Mouse (Mus musculus) forebrain, embryonic 11.5 days (tissue): ENCODE data around the gene Srrm4. TPM values are rescaled to one million over a fixed set of nuclear protein-coding genes. Genes with fewer than 3 reads are reported as not detected.

Source experiments
- ATAC-seq: fragments of 200-750 bp; cut with Nextera tagmentation; replicated peaks from 2 replicates; pipeline ENCODE4 v1.8.0; 2017; ENCODE audit warnings: moderate TSS enrichment; ENCODE audit not compliant: low FRiP score
- DNase-seq: peaks from one replicate; pipeline ENCODE4 v3.0.0-alpha.2; 2017; ENCODE audit warnings: low spot score
- H3K27ac ChIP-seq: fragments of 300-500 bp; sonication (generic); 2 replicates; pipeline ENCODE4 v1.5.1; 2014; ENCODE audit warnings: low read depth, low read length
- H3K27me3 ChIP-seq: fragments of 300-500 bp; sonication (generic); 2 replicates; pipeline ENCODE4 v1.6.1; 2014; ENCODE audit warnings: mild to moderate bottlenecking, low read length, mixed read lengths; ENCODE audit not compliant: control insufficient read depth, insufficient read depth
- H3K36me3 ChIP-seq: fragments of 300-500 bp; sonication (generic); 2 replicates; pipeline ENCODE4 v1.6.1; 2014; ENCODE audit warnings: mild to moderate bottlenecking, low read length, moderate library complexity, mixed read lengths; ENCODE audit not compliant: control insufficient read depth, insufficient read depth
- H3K4me1 ChIP-seq: fragments of 300-500 bp; sonication (generic); replicated peaks from 2 replicates; pipeline ENCODE4 v1.6.1; 2014; ENCODE audit warnings: low read length, mixed read lengths; ENCODE audit not compliant: control insufficient read depth, insufficient read depth
- H3K4me2 ChIP-seq: fragments of 300-500 bp; sonication (generic); 2 replicates; pipeline ENCODE4 v1.6.1; 2014; ENCODE audit warnings: low read depth, mild to moderate bottlenecking, low read length, moderate library complexity, mixed read lengths; ENCODE audit not compliant: severe bottlenecking
- H3K4me3 ChIP-seq: fragments of 300-500 bp; sonication (generic); 2 replicates; pipeline ENCODE4 v1.5.1; 2014; ENCODE audit warnings: low read depth, low read length
- H3K9ac ChIP-seq: fragments of 300-500 bp; sonication (generic); 2 replicates; pipeline ENCODE4 v1.6.1; 2014; ENCODE audit warnings: low read length
- H3K9me3 ChIP-seq: fragments of 300-500 bp; sonication (generic); 2 replicates; pipeline ENCODE4 v1.6.1; 2016; ENCODE audit warnings: low read length, mixed read lengths; ENCODE audit not compliant: control insufficient read depth
- WGBS: fragments of 180-500 bp; shearing (Covaris S2); extraction: QIAGEN DNeasy Blood & Tissue Kit; methylation state at CpG from one replicate; pipeline ENCODE4 v1.1.7; 2014; 5-methylcytosine and 5-hydroxymethylcytosine counted together
- polyA plus RNA-seq: library from polyadenylated mRNA; unstranded; fragments of >200 nt; fragmentation: Nextera tagmentation; extraction: Ambion mirVana; gene quantifications from 2 replicates; pipeline ENCODE4 v1.2.1, GENCODE M21; 2014

The Srrm4 gene
- polyA plus RNA-seq, 1 experiment from 2014 or later: 19.5 TPM

- no peak for DNase-seq
- WGBS: 69% methylated on average over 7 of the region's 7 CpGs
These were observed 49.3 kb downstream of the Srrm4 start for GRCm38 (mm10) chr5:116542317-116542716.

GRCm38 (mm10) chr5:116541128-116541527 is 50.5 kb downstream of the Srrm4 start:
- Histone ChIP-seq H3K4me1 (no peaks in the 10 kb centered on the region), H3K4me2 (no peak overlapping the region), H3K36me3 (no peaks in the 10 kb centered on the region), H3K4me3 (no peak overlapping the region), H3K27me3 (no peaks in the 10 kb centered on the region), H3K9me3 (no peaks in the 10 kb centered on the region), H3K9ac (no peak overlapping the region), H3K27ac (no peak overlapping the region)
- ATAC-seq (no peak), DNase-seq (no peak)
- 91% methylated on average over 3 of the region's 3 CpGs for WGBS

More at GRCm38 (mm10) chr5:116542317-116542716, 49.3 kb downstream of the Srrm4 start:
- Histone ChIP-seq H3K4me2 (no peak overlapping the region), H3K27me3 (no peaks in the 10 kb centered on the region), H3K36me3 (peaks cover 3% of the 10 kb centered on the region; the same call in 1 of the 2 replicates), H3K4me3 (no peak overlapping the region), H3K4me1 (no peaks in the 10 kb centered on the region), H3K9me3 (no peaks in the 10 kb centered on the region), H3K27ac (no peak overlapping the region), H3K9ac (no peak overlapping the region)
- no peak for ATAC-seq

- H3K27me3 ChIP-seq: no peaks in the 10 kb centered on the region
- 71% methylated on average over 3 of the region's 3 CpGs for WGBS
- no peaks in the 10 kb centered on the region for H3K4me1 ChIP-seq
- H3K4me2 ChIP-seq: no peak overlapping the region
- DNase-seq (no peak), ATAC-seq (no peak)
- no peaks in the 10 kb centered on the region for H3K9me3 ChIP-seq
- no peaks in the 10 kb centered on the region for H3K36me3 ChIP-seq
- H3K4me3 ChIP-seq: no peak overlapping the region
- H3K27ac ChIP-seq: no peak overlapping the region
- no peak overlapping the region for H3K9ac ChIP-seq
These were observed 52.3 kb downstream of the Srrm4 start for GRCm38 (mm10) chr5:116539360-116539759.

- no peaks in the 10 kb centered on the region for H3K4me1 ChIP-seq
- ATAC-seq (no peak), DNase-seq (peak; percentile 68)
- no peak overlapping the region for H3K4me2 ChIP-seq
- H3K4me3 ChIP-seq: no peak overlapping the region
- no peaks in the 10 kb centered on the region for H3K36me3 ChIP-seq
- H3K27ac ChIP-seq: no peak overlapping the region
- H3K27me3 ChIP-seq: no peaks in the 10 kb centered on the region
- WGBS: 53% methylated on average over 3 of the region's 3 CpGs
- no peaks in the 10 kb centered on the region for H3K9me3 ChIP-seq
- no peak overlapping the region for H3K9ac ChIP-seq
These were observed 53.1 kb downstream of the Srrm4 start for GRCm38 (mm10) chr5:116538491-116538890.

- Histone ChIP-seq H3K4me2 (no peak overlapping the region), H3K9ac (no peak overlapping the region), H3K27ac (no peak overlapping the region), H3K4me1 (peaks cover 6% of the 10 kb centered on the region; the same call in 1 of the 2 replicates), H3K9me3 (no peaks in the 10 kb centered on the region), H3K27me3 (no peaks in the 10 kb centered on the region), H3K4me3 (no peak overlapping the region), H3K36me3 (no peaks in the 10 kb centered on the region)
- WGBS: 45% methylated on average over 4 of the region's 4 CpGs
- ATAC-seq (no peak), DNase-seq (no peak)
These were observed 65.3 kb downstream of the Srrm4 start for GRCm38 (mm10) chr5:116526324-116526723.

- WGBS: 85% methylated on average over 8 of the region's 8 CpGs
- no peak overlapping the region for H3K27ac ChIP-seq
These were observed 66.3 kb downstream of the Srrm4 start for GRCm38 (mm10) chr5:116525308-116525707.

GRCm38 (mm10) chr5:116523553-116523952 is 68.1 kb downstream of the Srrm4 start:
- H3K9ac ChIP-seq: no peak overlapping the region
- no peak overlapping the region for H3K27ac ChIP-seq
- H3K4me2 ChIP-seq: no peak overlapping the region
- H3K4me3 ChIP-seq: no peak overlapping the region
- no peaks in the 10 kb centered on the region for H3K36me3 ChIP-seq
- DNase-seq (no peak), ATAC-seq (no peak)
- H3K9me3 ChIP-seq: no peaks in the 10 kb centered on the region
- 88% methylated on average over 8 of the region's 8 CpGs for WGBS
- peaks cover 6% of the 10 kb centered on the region; the same call in 1 of the 2 replicates for H3K4me1 ChIP-seq
- no peaks in the 10 kb centered on the region for H3K27me3 ChIP-seq

More at GRCm38 (mm10) chr5:116525308-116525707, 66.3 kb downstream of the Srrm4 start:
- H3K4me1 ChIP-seq: peaks cover 6% of the 10 kb centered on the region; the same call in 1 of the 2 replicates
- H3K4me3 ChIP-seq: no peak overlapping the region
- no peak for ATAC-seq
- no peaks in the 10 kb centered on the region for H3K9me3 ChIP-seq
- H3K9ac ChIP-seq: no peak overlapping the region
- DNase-seq: no peak
- H3K36me3 ChIP-seq: no peaks in the 10 kb centered on the region
- no peak overlapping the region for H3K4me2 ChIP-seq
- H3K27me3 ChIP-seq: no peaks in the 10 kb centered on the region

GRCm38 (mm10) chr5:116523079-116523478 is 68.5 kb downstream of the Srrm4 start:
- Histone ChIP-seq H3K4me1 (peaks cover 6% of the 10 kb centered on the region; the same call in 1 of the 2 replicates), H3K4me3 (no peak overlapping the region), H3K4me2 (no peak overlapping the region), H3K9me3 (no peaks in the 10 kb centered on the region), H3K36me3 (no peaks in the 10 kb centered on the region), H3K27me3 (no peaks in the 10 kb centered on the region), H3K27ac (no peak overlapping the region), H3K9ac (no peak overlapping the region)
- ATAC-seq (no peak), DNase-seq (no peak)
- WGBS: 79% methylated on average over 9 of the region's 9 CpGs

GRCm38 (mm10) chr5:116522273-116522672 is 69.3 kb downstream of the Srrm4 start:
- H3K9me3 ChIP-seq: no peaks in the 10 kb centered on the region
- no peaks in the 10 kb centered on the region for H3K27me3 ChIP-seq
- DNase-seq (no peak), ATAC-seq (no peak)
- no peak overlapping the region for H3K4me2 ChIP-seq
- WGBS: 88% methylated on average over 11 of the region's 11 CpGs
- H3K4me1 ChIP-seq: peaks cover 6% of the 10 kb centered on the region; the same call in 1 of the 2 replicates
- no peak overlapping the region for H3K9ac ChIP-seq
- H3K4me3 ChIP-seq: no peak overlapping the region
- no peaks in the 10 kb centered on the region for H3K36me3 ChIP-seq
- H3K27ac ChIP-seq: no peak overlapping the region
